Mouse (Mus musculus) stomach, postnatal 0 days (tissue): ENCODE data around the gene Eif4h.

ENCODE experiments used
- CTCF ChIP-seq: IDR thresholded peaks from 2 replicates; pipeline ENCODE4 v1.5.1; 2016; ENCODE audit warnings: antibody characterized with exemption, low read depth, mild to moderate bottlenecking, moderate library complexity
- EP300 ChIP-seq: optimal IDR thresholded peaks from 2 replicates; pipeline ENCODE3; 2016; ENCODE audit warnings: antibody characterized with exemption

DNA sequence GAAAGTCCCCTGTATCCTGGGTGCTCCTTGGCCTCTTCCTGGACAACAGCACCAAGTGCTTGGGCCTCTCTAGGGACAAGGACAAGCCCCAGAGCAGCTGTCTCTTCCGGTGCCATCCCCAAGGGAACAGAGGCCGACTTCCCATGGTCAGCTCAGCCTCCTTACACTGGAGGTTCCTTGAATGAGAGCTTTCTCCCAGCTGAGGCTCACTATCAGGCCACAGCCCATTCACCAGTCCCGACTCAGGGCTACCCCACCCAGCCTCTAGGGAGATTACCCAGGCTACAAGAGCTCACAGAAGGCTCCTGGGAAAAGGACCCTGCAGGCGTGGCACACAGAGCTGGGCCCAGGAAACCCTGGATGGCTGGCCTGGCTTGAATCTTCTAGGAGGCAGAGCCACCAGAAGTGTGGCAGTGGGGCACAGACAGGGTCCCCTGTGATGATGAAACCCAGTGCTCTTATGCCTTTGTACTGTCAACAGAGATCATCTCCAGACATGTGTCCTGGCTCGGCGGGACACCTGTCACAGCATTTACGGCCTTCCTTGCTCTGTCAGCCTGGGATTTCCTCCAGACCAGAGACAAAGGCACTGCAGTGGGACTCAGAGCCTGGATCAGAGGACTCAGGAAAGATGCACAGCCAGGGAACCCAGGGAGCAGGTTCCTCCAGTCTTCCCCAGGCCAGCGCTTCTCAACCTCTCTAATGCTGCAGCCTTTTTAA, 39.7 kb upstream of the Eif4h start:
- TF ChIP-seq CTCF (no peak), EP300 (no peak)
